Mouse (Mus musculus): ENCODE data around the gene Aco1. TPM values are rescaled to one million over a fixed set of nuclear protein-coding genes. Genes with fewer than 3 reads are reported as not detected.

The Aco1 gene
- polyA plus RNA-seq, 1 experiment from 2014 or later, result 48.2 TPM

GRCm38 (mm10) chr4:40229723-40230122 lies 86.8 kb downstream of the Aco1 start:
- ATAC-seq (ENCODE audit: low FRiP score, low TSS enrichment) (no peak), DNase-seq (no peak)
- Histone ChIP-seq H3K36me3 (ENCODE audit: control insufficient read depth, insufficient read depth, low read length) (no peaks in the 10 kb centered on the region), H3K9me3 (ENCODE audit: control insufficient read depth, low read length) (no peaks in the 10 kb centered on the region), H3K4me1 (ENCODE audit: control insufficient read depth, insufficient read depth, low read length) (no peaks in the 10 kb centered on the region), H3K27me3 (ENCODE audit: control insufficient read depth, insufficient read depth, low read length) (no peaks in the 10 kb centered on the region), H3K27ac (replicated peaks; ENCODE audit: low read depth, low read length) (no peak overlapping the region), H3K9ac (replicated peaks; ENCODE audit: low read length) (no peak overlapping the region), H3K4me3 (replicated peaks; ENCODE audit: low read depth, low read length) (no peak overlapping the region), H3K4me2 (ENCODE audit: low read length) (no peak overlapping the region)
- 90% methylated on average over 6 of the region's 6 CpGs for WGBS

- ATAC-seq (ENCODE audit: low FRiP score, low TSS enrichment) (no peak), DNase-seq (no peak)
- H3K4me3 ChIP-seq (replicated peaks; ENCODE audit: low read depth, low read length), result no peak overlapping the region
- H3K9me3 ChIP-seq (ENCODE audit: control insufficient read depth, low read length), result no peaks in the 10 kb centered on the region
- no peaks in the 10 kb centered on the region for H3K4me1 ChIP-seq (ENCODE audit: control insufficient read depth, insufficient read depth, low read length)
- H3K9ac ChIP-seq (replicated peaks; ENCODE audit: low read length), result no peak overlapping the region
- 96% methylated on average over 7 of the region's 7 CpGs for WGBS
- H3K27me3 ChIP-seq (ENCODE audit: control insufficient read depth, insufficient read depth, low read length), result no peaks in the 10 kb centered on the region
- no peaks in the 10 kb centered on the region for H3K36me3 ChIP-seq (ENCODE audit: control insufficient read depth, insufficient read depth, low read length)
- H3K27ac ChIP-seq (replicated peaks; ENCODE audit: low read depth, low read length), result no peak overlapping the region
- no peak overlapping the region for H3K4me2 ChIP-seq (ENCODE audit: low read length)
Observed at GRCm38 (mm10) chr4:40233062-40233664, 90.3 kb downstream of the Aco1 start.

GRCm38 (mm10) chr4:40234256-40234655 lies 91.4 kb downstream of the Aco1 start:
- H3K4me3 ChIP-seq (replicated peaks; ENCODE audit: low read depth, low read length), result no peak overlapping the region
- DNase-seq, result no peak
- H3K9ac ChIP-seq (replicated peaks; ENCODE audit: low read length), result no peak overlapping the region
- no peaks in the 10 kb centered on the region for H3K9me3 ChIP-seq (ENCODE audit: control insufficient read depth, low read length)
- no peaks in the 10 kb centered on the region for H3K27me3 ChIP-seq (ENCODE audit: control insufficient read depth, insufficient read depth, low read length)
- ATAC-seq (ENCODE audit: low FRiP score, low TSS enrichment), result no peak
- no peak overlapping the region for H3K4me2 ChIP-seq (ENCODE audit: low read length)
- WGBS, result 77% methylated on average over 6 of the region's 6 CpGs
- H3K4me1 ChIP-seq (ENCODE audit: control insufficient read depth, insufficient read depth, low read length), result 0 out of 2 replicates have a peak, but pooled peaks cover 3% of the 10 kb centered on the region
- no peaks in the 10 kb centered on the region for H3K36me3 ChIP-seq (ENCODE audit: control insufficient read depth, insufficient read depth, low read length)
- H3K27ac ChIP-seq (replicated peaks; ENCODE audit: low read depth, low read length), result no peak overlapping the region

GRCm38 (mm10) chr4:40236829-40237228 lies 93.9 kb downstream of the Aco1 start:
- H3K9ac ChIP-seq (replicated peaks; ENCODE audit: low read length), result no peak overlapping the region
- H3K27me3 ChIP-seq (ENCODE audit: control insufficient read depth, insufficient read depth, low read length), result no peaks in the 10 kb centered on the region
- 95% methylated on average over 4 of the region's 4 CpGs for WGBS
- no peak overlapping the region for H3K4me3 ChIP-seq (replicated peaks; ENCODE audit: low read depth, low read length)
- no peak overlapping the region for H3K27ac ChIP-seq (replicated peaks; ENCODE audit: low read depth, low read length)
- H3K36me3 ChIP-seq (ENCODE audit: control insufficient read depth, insufficient read depth, low read length), result no peaks in the 10 kb centered on the region
- DNase-seq (no peak), ATAC-seq (ENCODE audit: low FRiP score, low TSS enrichment) (no peak)
- H3K4me2 ChIP-seq (ENCODE audit: low read length), result no peak overlapping the region
- H3K4me1 ChIP-seq (ENCODE audit: control insufficient read depth, insufficient read depth, low read length), result 0 out of 2 replicates have a peak, but pooled peaks cover 6% of the 10 kb centered on the region
- H3K9me3 ChIP-seq (ENCODE audit: control insufficient read depth, low read length), result no peaks in the 10 kb centered on the region

GRCm38 (mm10) chr4:40238483-40239408 lies 95.9 kb downstream of the Aco1 start:
- H3K4me1 ChIP-seq (ENCODE audit: control insufficient read depth, insufficient read depth, low read length), result 0 out of 2 replicates have a peak, but pooled peaks cover 6% of the 10 kb centered on the region
- no peaks in the 10 kb centered on the region for H3K27me3 ChIP-seq (ENCODE audit: control insufficient read depth, insufficient read depth, low read length)
- no peaks in the 10 kb centered on the region for H3K9me3 ChIP-seq (ENCODE audit: control insufficient read depth, low read length)
- ATAC-seq (ENCODE audit: low FRiP score, low TSS enrichment) (no peak), DNase-seq (peak; percentile 41)
- peak overlapping the region; percentile 39 for H3K4me3 ChIP-seq (replicated peaks; ENCODE audit: low read depth, low read length)
- peak overlapping the region; percentile 39; the same call in 1 of the 2 replicates for H3K9ac ChIP-seq (replicated peaks; ENCODE audit: low read length)
- peak overlapping the region; percentile 77 for H3K4me2 ChIP-seq (ENCODE audit: low read length)
- H3K27ac ChIP-seq (replicated peaks; ENCODE audit: low read depth, low read length), result no peak overlapping the region
- WGBS, result 3% methylated on average over 17 of the region's 17 CpGs
- H3K36me3 ChIP-seq (ENCODE audit: control insufficient read depth, insufficient read depth, low read length), result no peaks in the 10 kb centered on the region

- peak within 1 kb of the TSS; percentile 39; the same call in 1 of the 2 replicates for H3K9ac ChIP-seq (replicated peaks; ENCODE audit: low read length)
- DNase-seq, result peak; percentile 71
- no peaks in the 10 kb centered on the region for H3K36me3 ChIP-seq (ENCODE audit: control insufficient read depth, insufficient read depth, low read length)
- no peak within 1 kb of the TSS for H3K27ac ChIP-seq (replicated peaks; ENCODE audit: low read depth, low read length)
- no peaks in the 10 kb centered on the region for H3K27me3 ChIP-seq (ENCODE audit: control insufficient read depth, insufficient read depth, low read length)
- H3K4me2 ChIP-seq (ENCODE audit: low read length), result peak within 1 kb of the TSS; percentile 77
- H3K4me3 ChIP-seq (replicated peaks; ENCODE audit: low read depth, low read length), result peak within 1 kb of the TSS; percentile 39
- ATAC-seq (ENCODE audit: low FRiP score, low TSS enrichment), result no peak; the same call in 1 of the 2 replicates
- H3K9me3 ChIP-seq (ENCODE audit: control insufficient read depth, low read length), result no peaks in the 10 kb centered on the region
- H3K4me1 ChIP-seq (ENCODE audit: control insufficient read depth, insufficient read depth, low read length), result 0 out of 2 replicates have a peak, but pooled peaks cover 6% of the 10 kb centered on the region
- 4% methylated on average over 35 of the region's 35 CpGs for WGBS
Observed at GRCm38 (mm10) chr4:40239409-40240271, 96.8 kb downstream of the Aco1 start, which contains the start of gene Ddx58. Gene Ddx58 (minus strand): TSS chr4:40239828.

- DNase-seq, result no peak
- 0 out of 2 replicates have a peak, but pooled peaks cover 6% of the 10 kb centered on the region for H3K4me1 ChIP-seq (ENCODE audit: control insufficient read depth, insufficient read depth, low read length)
- H3K9me3 ChIP-seq (ENCODE audit: control insufficient read depth, low read length), result no peaks in the 10 kb centered on the region
- H3K4me2 ChIP-seq (ENCODE audit: low read length), result peak overlapping the region; percentile 77
- no peak for ATAC-seq (ENCODE audit: low FRiP score, low TSS enrichment)
- 41% methylated on average over 5 of the region's 5 CpGs for WGBS
- H3K27ac ChIP-seq (replicated peaks; ENCODE audit: low read depth, low read length), result no peak overlapping the region
- no peaks in the 10 kb centered on the region for H3K27me3 ChIP-seq (ENCODE audit: control insufficient read depth, insufficient read depth, low read length)
- no peaks in the 10 kb centered on the region for H3K36me3 ChIP-seq (ENCODE audit: control insufficient read depth, insufficient read depth, low read length)
- H3K9ac ChIP-seq (replicated peaks; ENCODE audit: low read length), result no peak overlapping the region
- peak overlapping the region; percentile 39 for H3K4me3 ChIP-seq (replicated peaks; ENCODE audit: low read depth, low read length)
Observed at GRCm38 (mm10) chr4:40240272-40240744, 97.4 kb downstream of the Aco1 start.

- Histone ChIP-seq H3K27ac (replicated peaks; ENCODE audit: low read depth, low read length) (no peak overlapping the region), H3K4me3 (replicated peaks; ENCODE audit: low read depth, low read length) (no peak overlapping the region), H3K9ac (replicated peaks; ENCODE audit: low read length) (no peak overlapping the region), H3K9me3 (ENCODE audit: control insufficient read depth, low read length) (no peaks in the 10 kb centered on the region), H3K36me3 (ENCODE audit: control insufficient read depth, insufficient read depth, low read length) (no peaks in the 10 kb centered on the region), H3K27me3 (ENCODE audit: control insufficient read depth, insufficient read depth, low read length) (no peaks in the 10 kb centered on the region), H3K4me1 (ENCODE audit: control insufficient read depth, insufficient read depth, low read length) (0 out of 2 replicates have a peak, but pooled peaks cover 6% of the 10 kb centered on the region), H3K4me2 (ENCODE audit: low read length) (no peak overlapping the region)
- whole genome bisulfite sequencing, result 58% methylated on average over 6 of the region's 6 CpGs
- no peak for ATAC-seq (ENCODE audit: low FRiP score, low TSS enrichment)
- no peak for DNase-seq
Observed at GRCm38 (mm10) chr4:40241928-40242327, 99.0 kb downstream of the Aco1 start.

All from midbrain, embryonic 14.5 days (tissue).